Mouse (Mus musculus): ENCODE data around the gene Lrp2bp.
A peak's percentile ranks its signal among the peaks of the same experiment; 100 is the strongest.

Gene Lrp2bp

GRCm38 (mm10) chr8:45999138-45999783 is at the start of gene Lrp2bp:
Lrp2bp (plus strand) TSS chr8:45999303.
- DNase-seq = peak; percentile 14 to 31

GRCm38 (mm10) chr8:45950622-45951021 is 48.5 kb upstream of the Lrp2bp start:
- DNase-seq = no peak

GRCm38 (mm10) chr8:45970894-45971293 is 28.2 kb upstream of the Lrp2bp start:
- DNase-seq = peak in 1 of 2 experiments; percentile 11

- DNase-seq = no peak
These were observed 25.1 kb upstream of the Lrp2bp start for GRCm38 (mm10) chr8:45973988-45974505.

GRCm38 (mm10) chr8:45975126-45975836 is 23.8 kb upstream of the Lrp2bp start, which contains the start of the genes 1700029J07Rik and Ufsp2:
1700029J07Rik (minus strand) TSS chr8:45975252.
Ufsp2 (plus strand) TSS chr8:45975528.
- DNase-seq = peak; percentile 91 to 97

GRCm38 (mm10) chr8:45975837-45976468 is 23.1 kb upstream of the Lrp2bp start:
- DNase-seq = no peak

- DNase-seq = no peak
These were observed 12.4 kb upstream of the Lrp2bp start for GRCm38 (mm10) chr8:45986665-45987064.

GRCm38 (mm10) chr8:45988189-45988588 is 10.9 kb upstream of the Lrp2bp start:
- no peak for DNase-seq

- no peak for DNase-seq
These were observed 8.3 kb upstream of the Lrp2bp start for GRCm38 (mm10) chr8:45990631-45991310.

- no peak for DNase-seq
These were observed 5.0 kb upstream of the Lrp2bp start for GRCm38 (mm10) chr8:45994111-45994510.

- DNase-seq = no peak
These were observed 3.5 kb upstream of the Lrp2bp start for GRCm38 (mm10) chr8:45995576-45995975.

GRCm38 (mm10) chr8:45998228-45998627 is 875 bp upstream of the Lrp2bp start:
- DNase-seq = no peak

GRCm38 (mm10) chr8:45999784-46000705 is 942 bp downstream of the Lrp2bp start:
- peak; percentile 97 to 99 for DNase-seq

GRCm38 (mm10) chr8:46005596-46005995 is 6.5 kb downstream of the Lrp2bp start, which contains the start of gene Ankrd37:
Ankrd37 (minus strand) TSS chr8:46005707.
- DNase-seq = no peak

GRCm38 (mm10) chr8:46007050-46007672 is 8.1 kb downstream of the Lrp2bp start:
- DNase-seq = no peak

GRCm38 (mm10) chr8:46010306-46010705 is 11.2 kb downstream of the Lrp2bp start:
- DNase-seq = no peak

GRCm38 (mm10) chr8:46010746-46011680 is 11.9 kb downstream of the Lrp2bp start:
- no peak for DNase-seq

- no peak for DNase-seq
These were observed 23.1 kb downstream of the Lrp2bp start for GRCm38 (mm10) chr8:46022203-46022602.

- DNase-seq = no peak
These were observed 23.7 kb downstream of the Lrp2bp start for GRCm38 (mm10) chr8:46022758-46023157.

- DNase-seq = no peak
These were observed 25.3 kb downstream of the Lrp2bp start for GRCm38 (mm10) chr8:46024392-46024791.
